Mouse (Mus musculus): ENCODE measurements around the gene Serinc3. TPM values are rescaled to one million over a fixed set of nuclear protein-coding genes. Genes with fewer than 3 reads are reported as not detected.
"Not testable (repeated sequence)": the region's sequence is repeated elsewhere in the genome, so short reads cannot be mapped to it uniquely, and the experiment has no call there.

Gene Serinc3
- total RNA-seq, 1 experiment from 2014 or later: 769 TPM

DNA sequence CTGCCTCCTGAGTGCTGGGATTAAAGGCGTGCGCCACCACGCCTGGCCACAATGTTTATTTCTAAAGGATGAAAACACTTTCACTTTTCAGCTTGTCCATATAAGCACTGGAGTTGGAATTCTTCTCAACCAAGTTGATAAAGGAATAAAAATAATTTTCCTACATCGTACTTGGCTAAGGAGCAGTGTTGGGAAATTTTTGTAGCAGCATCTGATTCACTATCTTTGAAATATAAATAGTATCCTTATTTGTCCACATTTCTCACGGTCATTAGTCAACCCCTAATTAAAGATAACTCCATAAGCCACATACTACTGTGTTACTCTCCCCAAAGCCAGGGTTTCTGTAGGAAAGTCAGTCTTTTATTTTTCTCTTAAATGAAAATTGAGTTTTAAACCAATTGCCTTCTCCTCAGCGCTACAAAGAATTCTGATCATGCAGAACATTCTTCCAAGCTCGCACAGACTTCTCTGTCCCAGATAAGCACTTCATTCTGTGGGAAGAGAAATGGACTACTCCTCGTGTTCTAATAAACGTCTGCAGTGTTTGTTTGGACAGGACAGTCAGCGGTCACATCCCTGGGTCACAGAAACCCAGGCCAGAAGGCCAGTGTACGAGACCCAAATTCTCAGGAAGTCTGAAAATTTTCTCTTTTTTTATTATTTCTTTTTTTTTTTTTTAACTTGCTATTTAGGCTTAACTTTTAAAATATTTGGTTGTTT lies 26.1 kb upstream of the Serinc3 start:
- ATAC-seq (ENCODE audit: extremely low read depth, insufficient number of reproducible peaks, low FRiP score, poor library complexity, severe bottlenecking): no peak

DNA sequence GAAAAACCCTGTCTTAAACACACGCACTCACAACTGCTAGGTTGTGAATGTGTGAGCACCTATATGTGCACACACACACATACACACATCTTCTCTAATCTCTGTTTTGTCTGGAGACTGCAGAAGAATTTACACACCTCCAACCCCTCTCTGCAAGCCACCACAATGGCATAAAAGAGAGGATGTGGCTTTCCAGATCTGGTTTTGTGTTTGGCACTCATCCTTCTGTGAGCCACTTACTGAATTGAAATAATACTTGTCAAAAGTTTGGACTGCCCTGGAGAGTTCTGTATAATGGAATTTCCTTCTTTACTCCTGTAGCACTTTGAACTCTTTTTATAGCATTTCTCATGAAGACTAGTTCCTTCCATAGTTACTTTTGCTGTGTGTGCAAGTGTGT lies 22.1 kb upstream of the Serinc3 start:
- ATAC-seq (ENCODE audit: extremely low read depth, insufficient number of reproducible peaks, low FRiP score, poor library complexity, severe bottlenecking): no peak

DNA sequence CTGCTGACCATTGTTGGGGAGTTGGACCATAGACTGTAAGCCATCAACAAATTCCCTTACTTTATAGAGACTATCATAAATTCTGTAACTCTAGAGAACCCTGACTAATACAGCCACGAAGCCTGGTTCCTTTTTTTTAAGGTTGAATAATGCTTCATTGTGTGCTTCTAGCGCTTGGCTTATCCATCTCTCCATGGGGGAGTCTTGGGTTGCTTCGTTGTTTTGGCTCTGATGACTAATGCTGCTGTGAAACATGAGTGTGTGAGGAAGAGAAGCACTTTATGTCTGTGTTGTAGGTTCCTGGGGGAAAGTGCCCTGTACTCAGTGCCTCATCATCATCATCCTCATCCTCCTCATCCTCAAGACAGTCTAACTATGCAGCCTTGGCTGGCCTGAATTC lies 19.0 kb upstream of the Serinc3 start:
- ATAC-seq (ENCODE audit: extremely low read depth, insufficient number of reproducible peaks, low FRiP score, poor library complexity, severe bottlenecking): no peak

DNA sequence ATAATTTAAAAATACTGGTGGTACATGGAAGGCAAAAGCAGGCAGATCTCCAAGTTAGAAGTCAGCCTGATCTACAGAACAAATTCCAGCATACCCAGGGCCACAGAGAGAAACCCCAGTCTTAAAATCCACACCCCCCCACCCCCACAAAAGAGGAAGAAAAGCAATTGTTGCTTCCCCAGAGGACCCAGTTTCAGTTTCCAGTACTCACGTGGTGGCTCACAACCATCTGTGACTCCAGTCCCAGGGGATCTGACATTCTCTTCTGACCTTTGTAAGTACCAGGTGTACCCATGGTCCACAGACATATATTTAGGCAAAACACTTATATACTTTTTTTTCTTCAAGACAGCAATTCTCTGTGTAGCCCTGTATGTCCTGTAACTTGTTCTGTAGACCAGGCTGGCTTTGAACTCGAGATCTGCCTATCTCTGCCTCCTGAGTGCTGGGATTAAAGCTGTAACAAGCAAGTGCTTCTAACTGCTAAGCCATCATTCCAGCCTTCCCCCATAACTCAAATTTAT lies 17.8 kb upstream of the Serinc3 start:
- peak; percentile 78 for ATAC-seq (ENCODE audit: extremely low read depth, insufficient number of reproducible peaks, low FRiP score, poor library complexity, severe bottlenecking)

DNA sequence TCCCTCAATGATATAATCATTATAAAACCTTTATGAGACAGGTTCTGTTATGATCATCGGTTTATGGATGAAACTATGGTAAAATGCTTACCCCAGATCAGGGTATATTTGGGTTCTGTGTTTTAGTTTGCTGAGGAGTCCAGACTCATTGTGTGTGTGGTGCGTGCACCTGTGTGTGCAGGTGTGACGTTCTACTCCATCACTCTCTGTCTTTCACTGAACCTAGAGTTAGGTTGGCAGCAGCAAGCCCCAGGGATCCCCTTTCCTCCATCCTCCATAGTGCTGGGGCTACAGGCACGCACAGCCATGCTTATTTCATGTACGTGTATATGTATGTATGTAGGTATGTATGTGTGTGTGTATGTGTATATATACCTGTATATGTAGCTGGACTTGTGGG lies 17.1 kb upstream of the Serinc3 start:
- no peak for ATAC-seq (ENCODE audit: extremely low read depth, insufficient number of reproducible peaks, low FRiP score, poor library complexity, severe bottlenecking)

DNA sequence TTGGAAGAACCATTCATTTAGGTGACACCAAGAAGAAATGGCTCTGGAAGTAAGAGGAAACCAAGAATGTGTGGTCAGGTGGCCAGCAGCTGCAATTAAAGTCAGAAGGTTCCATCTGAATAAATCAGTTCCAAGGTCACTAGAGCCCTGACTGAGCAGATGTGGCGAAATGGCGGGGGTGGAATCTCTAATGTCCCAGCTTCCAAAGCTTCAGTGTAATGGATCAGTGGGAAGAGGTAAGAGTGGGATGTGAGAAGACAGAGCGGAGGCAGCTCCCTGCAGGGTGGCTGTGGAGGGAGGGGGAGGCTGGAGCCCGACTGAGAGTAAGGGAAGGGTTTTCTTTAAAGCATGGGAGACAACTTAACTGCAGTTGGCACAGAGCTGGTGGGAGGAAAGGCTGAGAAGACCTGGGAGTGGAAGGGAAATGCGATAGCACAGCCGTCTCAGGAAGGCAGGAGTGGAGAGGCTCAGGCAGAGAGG lies 16.5 kb upstream of the Serinc3 start:
- no peak for ATAC-seq (ENCODE audit: extremely low read depth, insufficient number of reproducible peaks, low FRiP score, poor library complexity, severe bottlenecking)

DNA sequence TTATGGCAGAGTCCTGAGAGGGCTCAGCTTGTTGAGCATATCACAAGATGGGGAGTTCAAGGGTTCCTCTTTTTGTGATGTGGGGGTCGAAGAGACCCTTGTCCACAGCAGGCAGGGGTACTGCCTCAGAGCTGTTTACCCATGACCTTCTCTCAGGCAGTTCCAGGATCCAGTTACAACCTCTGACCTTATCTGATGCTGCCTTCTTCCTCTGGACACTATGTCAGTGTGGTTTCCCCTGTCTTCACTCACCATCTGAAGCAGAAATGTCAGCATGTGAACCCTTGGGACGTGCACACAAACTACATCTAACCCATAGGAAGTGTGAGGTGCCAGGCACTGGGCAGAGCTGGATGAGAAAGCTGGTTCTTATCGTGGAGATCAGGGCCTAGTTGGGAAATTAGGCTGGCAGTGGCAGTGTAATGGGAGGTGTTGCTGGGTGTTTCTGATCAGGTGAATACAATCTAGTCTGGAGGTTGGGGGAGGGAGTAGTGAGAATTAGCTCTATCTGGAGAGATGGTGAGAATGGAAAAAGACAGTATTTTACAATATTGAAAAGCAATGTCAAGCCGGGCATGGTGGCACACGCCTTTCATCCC lies 15.3 kb upstream of the Serinc3 start:
- ATAC-seq (ENCODE audit: extremely low read depth, insufficient number of reproducible peaks, low FRiP score, poor library complexity, severe bottlenecking): no peak

DNA sequence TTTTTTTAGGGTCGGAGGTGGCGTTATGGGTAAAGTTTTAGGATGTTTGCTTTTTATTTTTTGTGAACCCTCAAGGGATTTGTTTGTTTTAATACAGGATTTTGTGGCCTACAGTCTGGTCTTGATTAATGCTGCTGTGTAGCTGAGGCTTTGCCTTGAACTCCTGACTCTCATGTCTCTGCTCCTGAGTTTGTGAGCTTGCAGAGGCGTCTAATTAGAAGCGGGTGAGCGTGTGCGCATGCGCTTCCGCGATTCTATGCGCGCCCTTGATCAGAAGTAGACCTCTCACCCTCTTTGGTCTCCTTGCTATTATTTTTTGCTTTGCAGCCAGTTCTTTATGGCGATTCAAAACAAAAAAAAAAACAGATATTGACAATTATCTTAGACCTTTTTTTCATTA lies 14.5 kb upstream of the Serinc3 start:
- ATAC-seq (ENCODE audit: extremely low read depth, insufficient number of reproducible peaks, low FRiP score, poor library complexity, severe bottlenecking): no peak

DNA sequence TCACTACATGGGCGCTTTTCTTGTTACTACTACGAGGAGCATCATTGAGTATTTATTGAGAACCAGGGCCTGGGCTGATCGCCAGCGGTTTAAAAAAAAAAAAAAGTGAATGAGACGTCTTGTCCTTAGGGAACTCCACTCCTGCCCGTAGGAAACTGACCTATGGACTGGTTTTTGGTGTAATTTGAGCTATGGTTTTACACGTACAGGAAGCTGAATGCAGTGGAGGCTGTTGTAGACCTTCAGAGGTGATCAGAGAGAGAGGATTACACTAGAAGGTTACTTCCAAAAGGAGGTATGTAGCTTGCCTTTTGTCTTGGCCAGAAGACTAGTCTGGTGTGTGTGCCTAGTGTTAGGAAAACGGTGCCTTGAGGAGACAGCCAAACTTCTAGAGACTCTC lies 14.0 kb upstream of the Serinc3 start:
- no peak for ATAC-seq (ENCODE audit: extremely low read depth, insufficient number of reproducible peaks, low FRiP score, poor library complexity, severe bottlenecking)

DNA sequence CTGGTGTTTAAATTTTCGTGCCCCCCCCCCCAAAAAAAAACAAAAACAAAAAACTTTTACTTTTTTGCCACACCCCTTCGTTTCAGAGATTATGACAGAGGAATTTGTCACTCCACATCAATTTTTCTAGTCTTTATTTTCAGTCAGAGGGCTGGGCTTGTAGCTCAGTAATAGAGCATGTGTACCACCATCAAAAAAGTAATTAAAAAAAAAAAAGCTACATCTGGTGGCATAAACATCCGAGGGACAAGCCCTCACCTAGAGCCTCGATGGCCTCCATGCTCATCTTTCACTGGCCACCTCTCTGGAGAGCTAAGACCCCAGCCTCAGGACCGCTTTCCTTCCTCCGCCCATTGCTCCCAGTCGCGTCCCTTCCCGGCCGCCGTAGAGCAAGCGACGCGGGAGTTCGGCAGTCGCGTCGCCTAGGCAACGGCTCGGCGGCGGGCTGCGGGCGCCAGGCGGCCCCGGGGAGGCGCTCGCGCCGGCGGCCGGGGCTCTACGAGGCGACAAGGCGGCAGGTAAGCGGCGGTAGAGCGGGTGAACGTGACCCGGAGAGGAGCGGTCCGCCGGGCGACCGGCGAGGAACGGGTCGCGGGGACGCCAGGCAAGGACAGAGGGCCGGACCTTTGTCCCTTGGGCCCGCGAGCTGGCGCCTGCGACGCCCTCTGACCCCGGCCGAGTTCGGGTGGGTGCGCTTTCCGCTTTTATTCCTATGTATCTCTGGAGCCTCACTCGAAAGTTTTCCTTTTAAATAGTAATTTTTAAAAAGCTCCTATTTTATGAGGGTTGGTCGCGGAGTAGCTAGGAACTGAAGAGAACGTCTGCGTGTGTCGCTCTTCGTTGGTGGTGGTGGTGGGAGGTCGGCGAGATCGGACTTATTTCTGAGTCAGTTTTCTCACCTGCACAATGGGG lies 13.3 kb upstream of the Serinc3 start, which contains the start of gene Pkig:
Gene Pkig, plus strand, starts transcription at position 412 of the 912 bp plus-strand sequence.
- ATAC-seq (ENCODE audit: extremely low read depth, insufficient number of reproducible peaks, low FRiP score, poor library complexity, severe bottlenecking): peak; percentile 18; the same call in 1 of the 2 replicates

DNA sequence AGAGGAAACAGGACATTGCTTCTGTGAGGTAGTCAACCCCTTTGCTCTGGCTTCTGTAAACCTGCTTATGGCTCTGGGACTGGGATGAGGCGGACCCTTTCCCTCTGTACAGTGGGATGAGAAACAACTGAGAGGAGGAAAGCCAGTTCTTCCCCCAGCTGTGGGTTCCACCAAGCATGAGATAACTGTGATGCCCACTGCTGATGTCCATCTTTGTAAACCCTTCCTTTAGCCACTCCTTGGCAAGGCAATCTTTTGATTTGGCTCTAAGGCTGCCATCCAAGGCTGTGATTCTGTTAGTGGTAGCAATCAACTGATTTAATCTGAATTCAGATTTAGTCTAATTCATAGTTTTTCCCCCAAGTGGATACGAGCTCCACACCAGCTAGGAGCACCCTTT lies 12.6 kb upstream of the Serinc3 start:
- ATAC-seq (ENCODE audit: extremely low read depth, insufficient number of reproducible peaks, low FRiP score, poor library complexity, severe bottlenecking): no peak

DNA sequence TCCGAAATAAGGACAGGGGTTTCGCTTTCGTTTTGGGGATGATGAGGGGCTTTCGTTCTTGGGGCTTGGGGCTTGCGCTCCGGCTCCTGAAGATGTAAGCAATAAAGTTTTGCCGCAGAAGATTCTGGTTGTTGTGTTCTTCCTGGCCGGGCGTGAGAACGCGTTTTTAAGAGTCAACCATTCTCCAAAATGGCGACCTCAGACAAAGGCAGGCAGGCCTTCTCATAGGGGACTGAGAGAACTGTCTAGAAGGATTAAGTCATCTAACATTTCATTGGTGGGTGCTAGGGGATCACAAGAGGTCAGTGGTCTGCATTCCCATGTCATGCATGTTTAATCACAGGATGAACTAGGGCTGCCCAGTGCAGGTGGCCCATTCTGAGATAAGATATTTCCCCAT lies 10.8 kb upstream of the Serinc3 start:
- ATAC-seq (ENCODE audit: extremely low read depth, insufficient number of reproducible peaks, low FRiP score, poor library complexity, severe bottlenecking): not testable (repeated sequence)

DNA sequence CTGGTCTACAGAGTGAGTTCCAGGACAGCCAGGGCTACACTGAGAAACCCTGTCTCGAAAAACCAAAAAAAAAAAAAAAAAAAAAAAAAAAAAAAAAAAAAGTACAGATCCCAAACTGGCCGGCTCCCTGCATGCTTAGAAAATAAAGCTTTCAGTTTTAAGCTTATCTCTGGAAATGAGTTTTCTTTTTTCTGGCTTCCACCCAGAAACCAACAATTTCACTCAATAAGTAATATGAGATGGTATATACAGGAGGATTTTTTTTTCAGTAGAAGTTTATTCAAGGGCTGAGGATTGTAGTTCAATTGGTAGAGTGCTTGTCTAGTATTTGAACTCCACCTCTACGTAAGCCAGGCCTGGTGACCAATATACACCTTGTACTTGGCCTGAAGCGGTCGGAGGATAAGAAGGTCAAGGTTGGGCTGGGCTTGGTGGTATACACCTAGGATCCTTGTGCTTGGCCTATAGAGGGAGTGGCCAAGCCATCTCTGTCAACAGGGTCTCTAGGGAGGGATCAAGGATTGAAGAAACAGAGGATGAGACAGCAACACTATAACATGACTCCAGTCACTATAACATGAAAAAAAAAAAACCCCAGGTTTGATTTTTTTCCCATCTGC lies 1.6 kb upstream of the Serinc3 start:
- ATAC-seq (ENCODE audit: extremely low read depth, insufficient number of reproducible peaks, low FRiP score, poor library complexity, severe bottlenecking): no peak

DNA sequence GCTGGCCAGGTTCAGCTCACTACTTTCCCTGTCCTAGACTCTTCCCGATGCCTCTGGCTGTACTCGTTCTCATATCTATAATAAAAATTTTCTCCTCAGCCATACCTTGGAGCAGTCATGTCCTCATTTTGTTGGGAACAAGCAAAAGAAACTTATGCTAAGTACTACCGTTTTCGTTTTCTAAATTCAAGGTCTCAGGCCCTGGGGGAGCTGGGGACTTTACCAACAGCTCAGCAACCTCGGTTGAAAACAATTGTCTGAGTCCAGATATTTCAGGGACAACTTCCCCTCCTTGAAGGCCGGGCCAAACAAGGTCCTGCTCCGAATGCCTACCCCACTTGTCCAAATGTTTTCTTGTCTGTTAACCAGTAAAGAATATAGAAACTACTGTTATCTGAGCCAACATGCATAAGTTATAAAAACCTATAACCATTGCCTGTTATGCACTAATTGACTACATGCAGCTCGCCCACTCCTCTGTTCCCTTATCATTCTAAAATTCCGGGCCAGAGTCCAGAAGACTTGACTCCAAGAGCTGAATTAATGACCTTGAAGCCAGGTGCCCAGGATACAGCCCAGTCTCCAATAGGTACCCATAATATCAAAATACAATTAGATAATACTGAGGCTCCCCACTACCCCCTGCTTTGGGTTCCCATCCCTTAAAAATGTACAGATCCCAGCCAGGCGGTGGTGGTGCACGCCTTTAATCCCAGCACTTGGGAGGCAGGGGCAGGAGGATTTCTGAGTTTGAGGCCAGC lies 949 bp upstream of the Serinc3 start:
- no peak for ATAC-seq (ENCODE audit: extremely low read depth, insufficient number of reproducible peaks, low FRiP score, poor library complexity, severe bottlenecking)

DNA sequence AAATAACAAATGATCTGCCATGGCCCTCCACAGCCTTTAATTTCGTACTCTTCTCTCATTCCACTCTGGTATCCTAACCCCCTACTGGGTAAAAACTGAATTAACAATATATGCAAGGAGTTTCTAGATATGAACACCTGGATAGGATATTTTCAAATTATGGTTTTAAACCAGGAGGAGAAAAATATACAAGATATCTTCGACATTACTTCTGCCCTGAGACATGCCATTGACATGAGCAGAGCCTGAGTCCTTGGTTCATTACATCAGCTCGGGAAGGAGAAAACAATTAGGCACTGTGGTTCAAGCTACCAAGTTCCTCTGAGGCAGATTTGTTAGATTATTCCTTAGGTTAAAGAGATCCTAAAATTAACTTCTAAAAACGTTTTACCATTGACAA lies 884 bp downstream of the Serinc3 start:
- no peak for ATAC-seq (ENCODE audit: extremely low read depth, insufficient number of reproducible peaks, low FRiP score, poor library complexity, severe bottlenecking)

DNA sequence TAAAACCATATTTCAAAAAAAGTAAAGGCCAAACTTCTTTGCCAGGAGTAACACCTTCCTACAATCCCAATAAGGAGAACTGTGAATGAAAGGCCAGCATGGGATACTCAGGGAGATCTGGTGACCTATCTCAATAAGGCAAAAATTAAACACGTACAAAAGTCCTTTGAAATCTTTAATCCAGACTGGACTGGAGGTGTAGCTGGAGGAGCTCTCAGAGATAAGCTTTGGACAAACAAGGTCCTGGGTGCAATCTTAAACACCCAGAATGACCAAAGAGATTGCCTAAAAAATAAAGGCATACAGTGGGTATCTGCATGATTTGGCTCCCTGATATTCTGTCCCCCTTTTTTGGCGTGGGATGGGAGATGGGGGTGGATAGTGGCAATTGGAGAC lies 1.4 kb downstream of the Serinc3 start:
- no peak for ATAC-seq (ENCODE audit: extremely low read depth, insufficient number of reproducible peaks, low FRiP score, poor library complexity, severe bottlenecking)

DNA sequence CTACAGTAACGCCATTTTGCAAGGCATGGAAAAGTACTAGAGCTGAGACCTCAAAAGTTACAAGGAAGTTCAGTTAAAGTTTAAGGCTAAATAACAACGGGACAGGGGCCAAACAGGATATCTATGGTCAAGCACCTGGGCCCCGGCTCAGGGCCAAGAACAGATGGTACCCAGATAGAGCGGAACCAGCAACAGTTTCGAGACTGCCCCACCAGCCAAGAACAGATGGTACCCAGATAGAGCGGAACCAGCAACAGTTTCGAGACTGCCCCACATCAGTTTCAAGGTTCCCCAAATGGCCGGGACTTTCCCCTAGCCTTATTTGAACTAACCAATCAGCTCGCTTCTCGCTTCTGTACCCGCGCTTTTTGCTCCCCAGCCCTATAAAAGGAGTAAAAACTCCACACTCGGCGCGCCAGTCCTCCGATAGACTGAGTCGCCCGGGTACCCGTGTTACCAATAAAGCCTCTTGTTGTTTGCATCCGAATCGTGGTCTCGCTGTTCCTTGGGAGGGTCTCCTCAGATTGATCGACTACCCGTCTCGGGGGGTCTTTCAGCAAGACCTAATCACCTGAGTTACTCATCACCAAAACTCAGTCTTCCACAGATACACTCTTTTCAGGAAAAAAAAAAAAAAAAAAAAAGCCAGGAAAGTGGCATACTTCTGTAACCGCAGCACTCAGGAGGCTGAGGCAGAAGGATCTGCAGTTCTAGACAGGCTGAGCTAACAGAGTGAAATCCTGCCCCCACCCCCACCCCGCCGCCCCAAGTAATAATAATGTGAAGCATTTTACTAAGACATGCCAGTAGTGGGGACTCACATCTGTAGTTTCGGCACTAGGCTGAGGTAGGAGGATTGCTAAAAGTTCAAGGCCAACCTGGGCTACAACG lies 2.0 kb downstream of the Serinc3 start:
- peak; percentile 71 for ATAC-seq (ENCODE audit: extremely low read depth, insufficient number of reproducible peaks, low FRiP score, poor library complexity, severe bottlenecking)
